In genomic region chr17:84879146-84879545, GRCm38 (mm10) we compare ENCODE assay signal across 15 mouse cellular contexts.
DNase-seq lines count a peak whose midpoint lies in the region; ATAC-seq lines count a peak whose summit lies in the region.
"Had no signal": no experiment of that assay in that cellular context is flagged by ENCODE, and none has a peak within 500 bp of the region (broad histone marks: within the 10 kb centered on the region; RNA-seq: fewer than 3 reads in every experiment).

No protein-coding gene starts in this region.

- no peak overlapping the region for H3K9ac ChIP-seq in kidney, embryonic 14.5 days (ENCODE audit: low read depth, low read length)
- no peak overlapping the region for H3K9ac ChIP-seq in liver, embryonic 11.5 days (ENCODE audit: low read depth, low read length)
- no peak overlapping the region for H3K9ac ChIP-seq in stomach, embryonic 16.5 days (ENCODE audit: low read length)
- no peak overlapping the region for H3K9ac ChIP-seq in forebrain, embryonic 12.5 days
- H3K9ac ChIP-seq: heart, embryonic 15.5 days; hindbrain, embryonic 15.5 days; midbrain, embryonic 15.5 days had no signal

- no peak overlapping the region for H3K27ac ChIP-seq in kidney, embryonic 14.5 days (ENCODE audit: low read depth, low read length)
- peak overlapping the region; percentile 48 for H3K27ac ChIP-seq in liver, embryonic 11.5 days (ENCODE audit: low read depth, low read length)
- peak overlapping the region; percentile 17; the same call in 1 of the 2 replicates for H3K27ac ChIP-seq in stomach, embryonic 16.5 days (ENCODE audit: low read length)
- H3K27ac ChIP-seq in forebrain, embryonic 12.5 days = no peak overlapping the region
- H3K27ac ChIP-seq: heart, embryonic 15.5 days; hindbrain, embryonic 15.5 days; midbrain, embryonic 15.5 days had no signal

- H3K36me3 ChIP-seq in kidney, embryonic 14.5 days (ENCODE audit: control insufficient read depth, insufficient read depth, low read length) = no peaks in the 10 kb centered on the region
- H3K36me3 ChIP-seq in liver, embryonic 11.5 days (ENCODE audit: control insufficient read depth, insufficient read depth, low read length) = no peaks in the 10 kb centered on the region
- H3K36me3 ChIP-seq in stomach, embryonic 16.5 days (ENCODE audit: control insufficient read depth, insufficient read depth, low read length) = no peaks in the 10 kb centered on the region
- no peaks in the 10 kb centered on the region for H3K36me3 ChIP-seq in forebrain, embryonic 12.5 days (replicated peaks)
- H3K36me3 ChIP-seq: heart, embryonic 15.5 days; hindbrain, embryonic 15.5 days; midbrain, embryonic 15.5 days had no signal

- H3K9me3 ChIP-seq in kidney, embryonic 14.5 days (ENCODE audit: control insufficient read depth, low read length) = no peaks in the 10 kb centered on the region
- H3K9me3 ChIP-seq in liver, embryonic 11.5 days (ENCODE audit: control insufficient read depth, low read length) = no peaks in the 10 kb centered on the region
- no peaks in the 10 kb centered on the region for H3K9me3 ChIP-seq in stomach, embryonic 16.5 days (replicated peaks; ENCODE audit: control insufficient read depth, low read length)
- H3K9me3 ChIP-seq in forebrain, embryonic 12.5 days = no peaks in the 10 kb centered on the region
- H3K9me3 ChIP-seq: heart, embryonic 15.5 days; hindbrain, embryonic 15.5 days; midbrain, embryonic 15.5 days had no signal

- H3K4me2 ChIP-seq in kidney, embryonic 14.5 days (replicated peaks; ENCODE audit: low read depth, low read length) = no peak overlapping the region
- H3K4me2 ChIP-seq in liver, embryonic 11.5 days = no peak overlapping the region
- H3K4me2 ChIP-seq in stomach, embryonic 16.5 days (ENCODE audit: low read depth, low read length) = no peak overlapping the region
- H3K4me2 ChIP-seq in forebrain, embryonic 12.5 days = no peak overlapping the region
- H3K4me2 ChIP-seq: heart, embryonic 15.5 days; hindbrain, embryonic 15.5 days; midbrain, embryonic 15.5 days had no signal

- H3K27me3 ChIP-seq in kidney, embryonic 14.5 days (ENCODE audit: control insufficient read depth, insufficient read depth, low read length) = no peaks in the 10 kb centered on the region
- H3K27me3 ChIP-seq in liver, embryonic 11.5 days (replicated peaks; ENCODE audit: control insufficient read depth, insufficient read depth, low read length) = no peaks in the 10 kb centered on the region
- H3K27me3 ChIP-seq in stomach, embryonic 16.5 days (ENCODE audit: control insufficient read depth, insufficient read depth, low read length) = no peaks in the 10 kb centered on the region
- no peaks in the 10 kb centered on the region for H3K27me3 ChIP-seq in forebrain, embryonic 12.5 days
- H3K27me3 ChIP-seq: heart, embryonic 15.5 days; hindbrain, embryonic 15.5 days; midbrain, embryonic 15.5 days had no signal

- WGBS in kidney, embryonic 14.5 days = 82% methylated on average over 10 of the region's 10 CpGs
- WGBS in liver, embryonic 11.5 days = 78% methylated on average over 10 of the region's 10 CpGs
- WGBS in stomach, embryonic 16.5 days = 73% methylated on average over 10 of the region's 10 CpGs
- 70% methylated on average over 10 of the region's 10 CpGs for WGBS in forebrain, embryonic 12.5 days

- H3K4me3 ChIP-seq in kidney, embryonic 14.5 days (ENCODE audit: low read length) = no peak overlapping the region
- no peak overlapping the region for H3K4me3 ChIP-seq in liver, embryonic 11.5 days (ENCODE audit: low read depth, low read length)
- no peak overlapping the region for H3K4me3 ChIP-seq in stomach, embryonic 16.5 days (replicated peaks; ENCODE audit: low read length)
- no peak overlapping the region for H3K4me3 ChIP-seq in forebrain, embryonic 12.5 days (replicated peaks)
- H3K4me3 ChIP-seq: heart, embryonic 15.5 days; hindbrain, embryonic 15.5 days; midbrain, embryonic 15.5 days had no signal

- H3K4me1 ChIP-seq in kidney, embryonic 14.5 days (ENCODE audit: control insufficient read depth, insufficient read depth, low read length) = peaks cover 4% of the 10 kb centered on the region; the same call in 1 of the 2 replicates
- H3K4me1 ChIP-seq in liver, embryonic 11.5 days (replicated peaks; ENCODE audit: control insufficient read depth, insufficient read depth, low read length) = peaks cover 5% of the 10 kb centered on the region
- peaks cover 2% of the 10 kb centered on the region; the same call in 1 of the 2 replicates for H3K4me1 ChIP-seq in stomach, embryonic 16.5 days (ENCODE audit: control insufficient read depth, insufficient read depth, low read length)
- no peaks in the 10 kb centered on the region for H3K4me1 ChIP-seq in forebrain, embryonic 12.5 days

- DNase-seq in kidney, adult 11 months = peak; percentile 77
- peak; percentile 70 to 79 for DNase-seq in kidney, adult 8-10 months
- DNase-seq in liver, embryonic 11.5 days (ENCODE audit: low spot score) = no peak
- DNase-seq in retina, postnatal 1 day = no peak
- DNase-seq: cerebellum, adult 9-10 months; embryo, embryonic 11 days; layer of hippocampus, adult 9-11 months; lung, adult 2 months had no signal

- ATAC-seq in kidney, embryonic 14.5 days (ENCODE audit: low FRiP score, low TSS enrichment) = no peak
- ATAC-seq in liver, embryonic 11.5 days (replicated peaks; ENCODE audit: low FRiP score) = peak; percentile 72
- ATAC-seq in stomach, embryonic 16.5 days (ENCODE audit: insufficient read depth, low FRiP score) = peak; percentile 85
- no peak for ATAC-seq in erythroblast, adult 5-6 weeks (replicated peaks; ENCODE audit: low FRiP score, poor library complexity, severe bottlenecking)
- ATAC-seq in forebrain, embryonic 12.5 days (ENCODE audit: low FRiP score) = no peak
- ATAC-seq: midbrain, embryonic 15.5 days had no signal

Comparison
In these comparisons a context has a peak if more than half of its experiments do, and no peak if none do; other contexts are left out.
1. DNase-seq: peak in kidney, adult 11 months (single experiment) and kidney, adult 8-10 months (2 of 2); none in liver, embryonic 11.5 days (single experiment) and retina, postnatal 1 day (single experiment).
2. ATAC-seq: peak in liver, embryonic 11.5 days (single experiment) and stomach, embryonic 16.5 days (single experiment); none in kidney, embryonic 14.5 days (single experiment), erythroblast, adult 5-6 weeks (single experiment) and forebrain, embryonic 12.5 days (single experiment).
3. H3K27ac ChIP-seq: peak in liver, embryonic 11.5 days (single experiment) and stomach, embryonic 16.5 days (single experiment); none in kidney, embryonic 14.5 days (single experiment) and forebrain, embryonic 12.5 days (single experiment).